Mouse (Mus musculus): Measurements from ENCODE around the gene Rhbdf1. TPM values are rescaled to one million over a fixed set of nuclear protein-coding genes. Genes with fewer than 3 reads are reported as not detected.
A peak's percentile ranks its signal among the peaks of the same experiment; 100 is the strongest.

Rhbdf1 gene
- polyA plus RNA-seq, 1 experiment from 2014 or later = 23.1 TPM

DNA sequence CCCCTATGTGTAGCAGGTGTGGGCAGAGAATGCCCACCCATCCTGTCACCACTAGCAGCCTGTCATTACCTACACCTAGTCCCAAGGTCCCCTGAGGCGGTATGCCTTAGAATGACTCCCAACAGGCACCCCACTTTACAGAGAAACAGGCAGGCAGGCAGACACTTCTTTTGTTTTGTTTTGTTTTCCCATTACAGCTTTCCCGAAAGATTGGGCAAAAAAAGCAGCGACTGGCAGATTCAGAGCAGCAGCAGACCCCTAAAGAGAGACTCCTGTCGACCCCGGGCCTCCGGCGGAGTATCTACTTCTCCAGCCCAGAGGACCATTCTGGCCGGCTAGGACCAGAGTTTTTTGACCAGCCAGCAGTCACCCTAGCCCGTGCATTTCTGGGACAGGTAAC lies 5.5 kb upstream of the Rhbdf1 start:
- Histone ChIP-seq H3K9ac (ENCODE audit: low read length) (no peak overlapping the region), H3K4me1 (ENCODE audit: control insufficient read depth, insufficient read depth, low read length) (peaks cover 19% of the 10 kb centered on the region), H3K4me3 (ENCODE audit: low read depth, low read length) (no peak overlapping the region), H3K36me3 (ENCODE audit: control insufficient read depth, insufficient read depth, low read length) (peaks cover 5% of the 10 kb centered on the region; the same call in 1 of the 2 replicates), H3K9me3 (ENCODE audit: control insufficient read depth, low read length) (no peaks in the 10 kb centered on the region), H3K4me2 (ENCODE audit: low read depth, severe bottlenecking) (no peak overlapping the region), H3K27ac (replicated peaks; ENCODE audit: low read depth, low read length) (no peak overlapping the region), H3K27me3 (ENCODE audit: control insufficient read depth, insufficient read depth, low read length) (no peaks in the 10 kb centered on the region)
- 87% methylated on average over 9 of the region's 9 CpGs for WGBS
- DNase-seq (ENCODE audit: low spot score) = no peak
- no peak for ATAC-seq (ENCODE audit: insufficient number of reproducible peaks, low FRiP score, low TSS enrichment, low read depth)

DNA sequence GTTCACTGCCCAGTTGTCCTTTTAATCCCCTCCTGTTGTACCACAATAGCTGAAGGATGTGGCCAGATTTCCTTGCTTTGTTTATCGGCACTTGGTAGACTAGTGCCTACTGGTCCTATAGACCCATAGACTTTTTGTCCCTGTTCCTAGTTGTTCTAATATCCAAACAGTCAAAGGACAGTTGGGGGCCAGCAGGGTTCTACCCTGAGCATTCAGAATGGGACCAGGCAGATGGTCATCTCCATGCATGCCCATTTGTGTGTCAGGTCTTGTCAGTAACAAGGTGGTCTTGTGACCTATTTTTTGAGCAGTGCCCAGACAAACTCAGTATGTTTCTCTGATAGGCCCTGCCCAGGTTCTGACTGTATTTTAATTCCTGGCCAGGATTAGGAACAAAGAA lies 4.9 kb upstream of the Rhbdf1 start:
- peak overlapping the region; percentile 62 for H3K4me2 ChIP-seq (ENCODE audit: low read depth, severe bottlenecking)
- DNase-seq (ENCODE audit: low spot score) (no peak), ATAC-seq (ENCODE audit: insufficient number of reproducible peaks, low FRiP score, low TSS enrichment, low read depth) (no peak)
- peak overlapping the region; percentile 72 for H3K9ac ChIP-seq (ENCODE audit: low read length)
- H3K27ac ChIP-seq (replicated peaks; ENCODE audit: low read depth, low read length) = no peak overlapping the region
- H3K4me1 ChIP-seq (ENCODE audit: control insufficient read depth, insufficient read depth, low read length) = peaks cover 24% of the 10 kb centered on the region
- no peaks in the 10 kb centered on the region for H3K9me3 ChIP-seq (ENCODE audit: control insufficient read depth, low read length)
- no peaks in the 10 kb centered on the region for H3K27me3 ChIP-seq (ENCODE audit: control insufficient read depth, insufficient read depth, low read length)
- peak overlapping the region; percentile 51 for H3K4me3 ChIP-seq (ENCODE audit: low read depth, low read length)
- H3K36me3 ChIP-seq (ENCODE audit: control insufficient read depth, insufficient read depth, low read length) = peaks cover 3% of the 10 kb centered on the region; the same call in 1 of the 2 replicates
- 66% methylated on average over 1 of the region's 1 CpGs for WGBS

DNA sequence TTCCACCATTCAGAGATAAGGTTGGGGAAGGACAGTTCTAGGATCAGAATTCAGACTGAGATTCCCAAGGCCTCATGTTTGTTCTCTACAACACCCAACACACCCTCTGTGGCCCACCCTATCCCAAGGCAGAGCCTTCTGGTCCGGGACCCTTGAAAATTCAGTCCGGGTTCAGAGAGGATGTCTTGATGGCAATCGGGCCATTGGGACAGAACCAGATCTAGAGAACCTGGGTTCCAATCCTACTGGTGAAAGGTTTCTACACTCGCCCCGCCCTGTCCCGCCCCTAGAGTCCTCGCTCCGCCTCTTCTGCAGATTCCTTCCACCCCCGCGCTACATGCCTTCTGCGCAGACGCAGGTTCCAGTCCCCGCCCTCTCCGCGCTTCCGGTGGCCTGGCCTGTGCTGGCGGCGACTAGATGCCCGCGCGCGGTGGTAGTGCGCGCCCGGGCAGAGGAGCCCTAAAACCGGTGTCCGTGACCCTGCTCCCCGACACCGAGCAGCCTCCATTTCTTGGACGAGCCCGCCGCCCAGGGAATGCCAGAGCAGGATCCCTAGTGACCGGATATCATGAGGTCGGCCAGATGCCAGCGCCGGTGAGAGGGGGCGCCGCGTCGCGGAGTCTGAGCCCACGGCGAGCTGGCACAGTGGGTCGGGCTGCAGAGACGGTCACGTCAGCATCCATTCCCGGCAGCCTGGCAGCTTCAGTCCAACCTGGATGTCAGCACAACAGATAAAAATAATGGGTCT lies 4.2 kb upstream of the Rhbdf1 start, which contains the start of gene Mpg:
Gene Mpg (plus strand): TSS at position 382 of the 748 bp plus-strand sequence.
- whole genome bisulfite sequencing = 4% methylated on average over 47 of the region's 47 CpGs
- H3K4me1 ChIP-seq (ENCODE audit: control insufficient read depth, insufficient read depth, low read length) = peaks cover 24% of the 10 kb centered on the region
- no peaks in the 10 kb centered on the region; the same call in 1 of the 2 replicates for H3K36me3 ChIP-seq (ENCODE audit: control insufficient read depth, insufficient read depth, low read length)
- ATAC-seq (ENCODE audit: insufficient number of reproducible peaks, low FRiP score, low TSS enrichment, low read depth) (peak; percentile 73; the same call in 1 of the 2 replicates), DNase-seq (ENCODE audit: low spot score) (peak; percentile 90)
- peak within 1 kb of the TSS; percentile 72 for H3K9ac ChIP-seq (ENCODE audit: low read length)
- H3K9me3 ChIP-seq (ENCODE audit: control insufficient read depth, low read length) = no peaks in the 10 kb centered on the region
- H3K27me3 ChIP-seq (ENCODE audit: control insufficient read depth, insufficient read depth, low read length) = no peaks in the 10 kb centered on the region
- H3K4me3 ChIP-seq (ENCODE audit: low read depth, low read length) = peak within 1 kb of the TSS; percentile 51
- peak within 1 kb of the TSS; percentile 62 for H3K4me2 ChIP-seq (ENCODE audit: low read depth, severe bottlenecking)
- peak within 1 kb of the TSS; percentile 83 for H3K27ac ChIP-seq (replicated peaks; ENCODE audit: low read depth, low read length)

DNA sequence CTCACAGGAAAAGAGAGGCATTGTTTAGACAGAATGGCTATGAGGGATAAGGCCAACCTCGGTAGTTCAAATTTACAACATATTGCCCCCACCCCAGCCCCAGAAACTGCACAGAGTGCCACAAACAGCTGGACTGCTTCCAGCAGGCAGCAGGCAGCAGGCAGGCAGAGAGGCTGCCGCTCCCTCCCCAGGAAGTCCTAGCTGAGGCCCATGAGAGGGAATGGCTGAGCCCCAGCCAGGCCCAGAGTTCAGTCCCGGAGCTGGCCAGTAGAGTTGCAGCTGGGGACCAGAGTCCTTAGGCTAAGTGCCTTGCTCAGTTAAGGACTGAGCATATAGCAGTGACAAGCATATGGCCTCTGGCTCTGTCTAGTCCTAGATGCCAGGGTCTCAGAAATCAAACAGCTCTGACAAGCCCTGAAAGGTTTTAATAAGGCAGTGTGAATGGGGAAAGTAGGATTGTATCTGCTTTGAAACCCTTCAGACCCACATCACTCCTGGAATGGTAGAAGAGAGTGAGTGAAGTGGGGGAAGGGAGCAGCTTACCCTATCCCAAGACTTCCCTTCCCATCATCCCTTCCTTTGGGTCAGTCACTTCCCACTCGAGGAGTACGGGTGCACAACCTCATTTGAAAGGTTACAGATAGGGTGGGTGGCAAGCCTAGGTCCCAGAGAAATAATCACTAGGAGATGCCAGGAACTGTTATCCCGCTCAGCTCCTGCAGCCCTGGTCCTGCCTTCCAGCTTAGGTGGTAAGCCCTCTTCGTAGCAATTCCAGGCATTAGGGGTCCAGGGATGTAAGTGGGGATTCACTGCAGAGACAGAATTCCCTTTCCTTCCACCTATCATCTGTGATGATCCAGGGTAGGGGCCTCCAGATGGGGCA lies 3.4 kb upstream of the Rhbdf1 start:
- Histone ChIP-seq H3K4me2 (ENCODE audit: low read depth, severe bottlenecking) (no peak overlapping the region; the same call in 1 of the 2 replicates), H3K36me3 (ENCODE audit: control insufficient read depth, insufficient read depth, low read length) (no peaks in the 10 kb centered on the region; the same call in 1 of the 2 replicates), H3K9ac (ENCODE audit: low read length) (no peak overlapping the region), H3K4me3 (ENCODE audit: low read depth, low read length) (no peak overlapping the region), H3K27me3 (ENCODE audit: control insufficient read depth, insufficient read depth, low read length) (no peaks in the 10 kb centered on the region), H3K4me1 (ENCODE audit: control insufficient read depth, insufficient read depth, low read length) (peaks cover 32% of the 10 kb centered on the region), H3K27ac (replicated peaks; ENCODE audit: low read depth, low read length) (peak overlapping the region; percentile 83), H3K9me3 (ENCODE audit: control insufficient read depth, low read length) (no peaks in the 10 kb centered on the region)
- 49% methylated on average over 7 of the region's 7 CpGs for WGBS
- DNase-seq (ENCODE audit: low spot score) = peak; percentile 51
- ATAC-seq (ENCODE audit: insufficient number of reproducible peaks, low FRiP score, low TSS enrichment, low read depth) = 0 out of 2 replicates have a peak, but pooled peaks have one; percentile 17

DNA sequence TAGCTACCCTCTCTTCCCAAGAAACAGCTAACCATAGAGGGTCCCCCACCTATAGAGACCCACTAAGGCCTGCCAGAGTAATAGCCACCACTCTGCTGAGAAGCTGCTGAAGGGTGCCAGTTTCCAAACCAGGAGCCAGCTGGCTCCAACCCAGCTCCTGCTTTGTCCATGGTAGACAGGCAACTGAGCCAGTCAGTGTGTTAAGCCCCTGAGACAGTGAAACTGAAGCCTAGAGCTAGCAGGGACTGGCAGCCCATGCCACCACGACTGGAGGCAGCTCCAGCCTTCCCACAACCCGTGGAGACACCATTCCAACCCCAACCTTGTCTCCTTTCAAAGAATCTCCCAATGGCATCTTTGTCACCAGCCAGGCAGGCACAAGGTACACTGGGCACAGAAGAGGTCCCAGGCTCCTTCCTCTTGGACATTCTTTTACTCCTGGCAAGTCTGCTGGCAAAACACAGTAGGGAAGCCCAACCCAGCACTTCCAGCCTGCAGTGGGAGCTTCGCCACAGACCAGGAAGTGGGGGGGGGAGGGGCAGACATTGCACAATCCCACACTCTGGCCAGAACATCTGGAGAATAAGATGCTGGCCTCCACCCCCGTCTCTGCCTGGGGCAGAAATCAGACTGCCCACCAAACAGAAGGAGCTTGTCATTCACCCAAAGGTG lies 2.5 kb upstream of the Rhbdf1 start:
- 23% methylated on average over 4 of the region's 4 CpGs for WGBS
- Histone ChIP-seq H3K9ac (ENCODE audit: low read length) (no peak overlapping the region), H3K4me2 (ENCODE audit: low read depth, severe bottlenecking) (peak overlapping the region; percentile 3; the same call in 1 of the 2 replicates), H3K27me3 (ENCODE audit: control insufficient read depth, insufficient read depth, low read length) (no peaks in the 10 kb centered on the region), H3K36me3 (ENCODE audit: control insufficient read depth, insufficient read depth, low read length) (no peaks in the 10 kb centered on the region; the same call in 1 of the 2 replicates), H3K4me3 (ENCODE audit: low read depth, low read length) (no peak overlapping the region), H3K27ac (replicated peaks; ENCODE audit: low read depth, low read length) (peak overlapping the region; percentile 83), H3K4me1 (ENCODE audit: control insufficient read depth, insufficient read depth, low read length) (peaks cover 33% of the 10 kb centered on the region), H3K9me3 (ENCODE audit: control insufficient read depth, low read length) (no peaks in the 10 kb centered on the region)
- peak; percentile 67 for DNase-seq (ENCODE audit: low spot score)
- no peak for ATAC-seq (ENCODE audit: insufficient number of reproducible peaks, low FRiP score, low TSS enrichment, low read depth)

DNA sequence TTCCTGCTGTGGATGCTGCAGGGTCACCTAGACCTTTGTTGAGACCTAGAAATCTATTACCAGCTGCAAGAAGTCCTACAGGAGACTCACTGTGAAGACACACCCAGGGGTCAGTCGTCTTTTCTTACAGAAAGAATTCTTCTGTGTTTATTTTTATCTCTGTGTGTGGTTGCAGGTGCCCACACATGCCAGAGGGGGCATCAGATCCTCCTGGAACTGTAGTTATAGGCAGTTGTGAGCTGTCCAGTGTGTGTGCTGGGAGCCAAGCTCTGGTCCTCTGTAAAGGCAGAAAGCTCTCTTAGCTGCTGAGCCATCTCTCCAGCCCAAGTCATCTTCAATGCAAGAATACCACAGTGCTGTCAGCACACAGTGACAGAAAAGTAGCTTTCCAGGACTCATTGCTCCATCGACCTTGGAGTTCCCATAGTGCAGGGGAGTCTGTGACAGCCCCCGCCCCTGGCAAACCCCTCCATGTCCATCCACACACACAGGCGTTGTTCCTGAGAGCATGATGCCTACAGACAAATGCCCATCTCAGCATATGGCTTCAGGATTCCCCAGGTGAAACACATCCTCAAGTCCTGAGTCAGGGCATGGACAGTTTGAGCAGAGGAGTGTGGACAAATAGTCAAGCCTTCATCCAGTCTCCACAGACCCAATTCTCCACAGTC lies 1.3 kb upstream of the Rhbdf1 start:
- no peaks in the 10 kb centered on the region for H3K27me3 ChIP-seq (ENCODE audit: control insufficient read depth, insufficient read depth, low read length)
- H3K9me3 ChIP-seq (ENCODE audit: control insufficient read depth, low read length) = no peaks in the 10 kb centered on the region
- no peak overlapping the region for H3K9ac ChIP-seq (ENCODE audit: low read length)
- no peaks in the 10 kb centered on the region for H3K36me3 ChIP-seq (ENCODE audit: control insufficient read depth, insufficient read depth, low read length)
- WGBS = 75% methylated on average over 4 of the region's 4 CpGs
- no peak overlapping the region for H3K4me3 ChIP-seq (ENCODE audit: low read depth, low read length)
- no peak overlapping the region for H3K4me2 ChIP-seq (ENCODE audit: low read depth, severe bottlenecking)
- H3K27ac ChIP-seq (replicated peaks; ENCODE audit: low read depth, low read length) = no peak overlapping the region
- ATAC-seq (ENCODE audit: insufficient number of reproducible peaks, low FRiP score, low TSS enrichment, low read depth) = no peak
- DNase-seq (ENCODE audit: low spot score) = no peak
- peaks cover 33% of the 10 kb centered on the region for H3K4me1 ChIP-seq (ENCODE audit: control insufficient read depth, insufficient read depth, low read length)

DNA sequence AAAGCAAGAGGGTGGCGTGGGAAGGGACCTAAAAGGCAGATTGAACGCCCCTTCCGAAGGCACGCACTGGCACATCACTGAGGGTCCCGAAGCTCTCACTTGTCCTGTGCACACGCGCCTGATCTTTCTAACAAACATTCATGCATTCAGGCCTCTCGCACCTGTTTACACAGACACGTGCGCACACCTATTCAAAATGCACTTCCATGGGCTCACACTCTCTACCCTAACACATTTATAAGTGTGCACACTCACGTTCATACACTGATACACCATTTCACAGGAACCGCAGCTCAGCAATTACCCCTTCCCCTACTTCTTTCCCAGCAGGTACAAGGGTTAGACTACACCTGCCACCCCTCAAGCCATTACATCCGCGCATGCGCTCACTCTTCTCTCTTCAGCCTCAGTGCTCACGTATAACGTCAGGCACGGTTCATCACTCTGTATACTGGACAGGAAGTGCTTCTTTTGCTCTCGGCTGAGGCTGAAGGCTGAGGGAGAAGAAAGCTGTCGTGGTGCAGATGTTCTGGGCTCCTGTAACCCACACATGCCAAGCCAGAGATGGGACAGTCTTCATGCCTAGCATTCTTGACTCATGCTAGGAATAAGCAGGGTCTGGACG lies 582 bp upstream of the Rhbdf1 start:
- Histone ChIP-seq H3K9ac (ENCODE audit: low read length) (no peak overlapping the region; the same call in 1 of the 2 replicates), H3K4me1 (ENCODE audit: control insufficient read depth, insufficient read depth, low read length) (peaks cover 33% of the 10 kb centered on the region), H3K27me3 (ENCODE audit: control insufficient read depth, insufficient read depth, low read length) (no peaks in the 10 kb centered on the region), H3K4me3 (ENCODE audit: low read depth, low read length) (peak overlapping the region; percentile 79), H3K27ac (replicated peaks; ENCODE audit: low read depth, low read length) (no peak overlapping the region), H3K36me3 (ENCODE audit: control insufficient read depth, insufficient read depth, low read length) (no peaks in the 10 kb centered on the region), H3K4me2 (ENCODE audit: low read depth, severe bottlenecking) (peak overlapping the region; percentile 85), H3K9me3 (ENCODE audit: control insufficient read depth, low read length) (no peaks in the 10 kb centered on the region)
- no peak for ATAC-seq (ENCODE audit: insufficient number of reproducible peaks, low FRiP score, low TSS enrichment, low read depth)
- no peak for DNase-seq (ENCODE audit: low spot score)
- 10% methylated on average over 21 of the region's 21 CpGs for WGBS
